Mouse (Mus musculus): Measurements from ENCODE around the gene Sspn. TPM values are rescaled to one million over a fixed set of nuclear protein-coding genes. Genes with fewer than 3 reads are reported as not detected.
A peak's percentile ranks its signal among the peaks of the same experiment; 100 is the strongest.

Sspn gene
- polyA plus RNA-seq, 1 experiment from 2014 or later: 4.6 TPM

DNA sequence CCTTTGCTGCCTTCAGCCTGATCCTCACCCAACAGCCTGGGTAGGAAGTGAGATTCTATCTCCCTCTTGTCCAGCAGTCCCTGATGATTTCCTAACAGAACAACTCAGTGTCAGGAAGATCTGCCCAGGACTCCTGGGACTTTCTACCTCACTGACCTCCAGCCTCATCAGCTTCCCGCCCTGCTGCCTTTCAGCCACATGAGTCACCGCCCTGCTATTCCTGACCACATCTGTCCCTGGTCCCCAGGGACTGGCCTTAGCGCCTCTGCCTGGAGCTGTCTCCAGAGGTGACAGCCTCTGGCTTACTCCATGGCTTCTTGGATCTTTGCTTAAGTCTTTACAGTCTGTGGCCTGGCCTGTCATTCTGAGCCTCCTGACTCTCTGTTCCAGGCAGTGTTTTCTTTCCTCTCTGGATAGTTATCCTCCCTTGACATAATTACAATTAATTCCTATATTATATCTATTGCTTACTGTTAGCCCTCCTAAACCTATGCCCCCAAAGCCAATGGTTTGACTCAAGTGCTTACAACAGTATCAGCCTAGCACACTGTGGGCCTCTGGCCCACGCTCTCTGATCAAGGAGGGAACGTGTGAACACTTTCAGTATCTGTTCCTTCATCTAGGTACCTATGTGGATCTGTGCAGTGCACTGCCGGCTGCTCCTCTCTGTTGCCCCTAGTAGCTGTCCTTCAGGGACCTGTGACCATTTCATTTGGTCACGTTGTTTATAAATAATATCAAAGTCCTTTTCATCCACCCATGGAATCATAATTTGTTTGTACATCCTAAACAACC is 25.1 kb upstream of the Sspn start:
- 66% methylated on average over 7 of the region's 7 CpGs for WGBS
- H3K9me3 ChIP-seq (replicated peaks): no peaks in the 10 kb centered on the region
- no peak overlapping the region for H3K27ac ChIP-seq

DNA sequence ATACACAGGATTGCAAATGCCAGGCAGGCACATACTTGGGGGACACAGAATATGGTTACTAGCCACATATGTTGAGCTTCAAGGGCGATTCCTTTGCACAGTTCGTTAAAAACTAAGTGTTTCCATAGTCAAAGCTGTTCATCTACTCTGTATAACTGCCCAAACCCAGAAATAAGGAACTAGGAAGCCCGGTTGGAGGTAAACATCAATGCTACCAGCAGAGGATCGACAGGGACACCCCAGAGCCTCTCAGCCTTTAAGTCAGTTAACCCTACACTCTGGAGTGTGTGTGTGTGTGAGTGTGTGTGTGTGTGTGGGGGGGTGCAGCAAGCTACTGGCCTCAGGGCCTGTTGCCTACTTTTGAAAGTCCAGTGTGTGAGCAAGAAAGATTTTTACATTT is 21.5 kb upstream of the Sspn start:
- 81% methylated on average over 4 of the region's 4 CpGs for WGBS

More for the DNA sequence above, 25.1 kb upstream of the Sspn start:
- Histone ChIP-seq H3K4me1 (no peaks in the 10 kb centered on the region), H3K27me3 (ENCODE audit: low read depth, poor library complexity, severe bottlenecking) (no peaks in the 10 kb centered on the region), H3K36me3 (no peaks in the 10 kb centered on the region), H3K4me3 (no peak overlapping the region)
- DNase-seq (ENCODE audit: low spot score): no peak

DNA sequence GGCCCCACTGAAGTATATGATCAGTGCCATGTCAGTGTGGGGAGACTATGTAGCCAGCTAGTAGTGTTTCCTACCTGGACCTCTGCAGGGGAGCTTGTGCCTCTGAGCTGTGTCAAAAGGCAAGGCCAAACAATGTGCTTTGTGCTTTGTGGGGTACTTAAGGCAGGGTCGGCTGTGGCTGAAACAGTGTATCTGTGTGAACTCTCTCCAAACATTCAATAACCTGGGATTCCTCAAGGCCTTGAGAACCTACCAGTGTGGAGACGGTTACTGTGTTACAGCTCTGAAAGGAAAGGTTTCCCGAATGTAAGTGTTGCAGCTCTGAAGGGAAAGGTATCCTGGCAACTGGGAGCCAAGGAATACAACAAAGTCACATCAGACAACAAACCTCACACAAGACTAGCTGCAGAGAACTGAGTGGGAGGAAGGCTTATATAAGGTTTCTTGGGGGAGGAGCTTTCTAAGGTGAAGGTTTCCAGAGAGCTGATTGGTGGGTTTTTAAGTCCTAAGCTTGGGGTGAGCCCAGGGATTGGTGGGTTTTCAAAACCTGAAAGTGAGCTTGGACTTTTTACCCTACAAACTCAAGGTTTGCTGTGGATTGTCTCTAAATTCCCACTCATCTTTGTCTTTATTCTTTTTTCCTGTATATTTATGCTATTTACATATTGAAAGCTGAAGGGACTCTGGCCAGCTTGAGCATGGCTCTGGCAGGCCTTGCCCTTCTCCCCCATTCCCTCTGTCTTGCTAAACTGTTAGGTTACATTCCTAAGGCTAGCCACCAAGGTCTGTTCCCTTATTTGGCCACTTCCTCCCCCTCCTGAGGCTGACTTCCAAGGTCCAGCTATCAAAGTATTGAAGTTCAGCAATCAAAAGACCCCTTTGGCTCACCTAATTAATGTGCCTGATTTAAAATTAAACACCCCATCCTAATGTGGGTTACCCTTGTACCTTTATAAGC is 20.7 kb upstream of the Sspn start:
- 84% methylated on average over 3 of the region's 3 CpGs for WGBS
- DNase-seq (ENCODE audit: low spot score): no peak
- no peaks in the 10 kb centered on the region for H3K9me3 ChIP-seq (replicated peaks)
- no peaks in the 10 kb centered on the region for H3K27me3 ChIP-seq (ENCODE audit: low read depth, poor library complexity, severe bottlenecking)
- no peak overlapping the region for H3K27ac ChIP-seq
- no peak overlapping the region for H3K4me3 ChIP-seq
- no peaks in the 10 kb centered on the region for H3K4me1 ChIP-seq
- H3K36me3 ChIP-seq: no peaks in the 10 kb centered on the region

More for the DNA sequence above, 21.5 kb upstream of the Sspn start:
- Histone ChIP-seq H3K4me3 (no peak overlapping the region), H3K36me3 (no peaks in the 10 kb centered on the region), H3K4me1 (no peaks in the 10 kb centered on the region), H3K27me3 (ENCODE audit: low read depth, poor library complexity, severe bottlenecking) (no peaks in the 10 kb centered on the region), H3K27ac (no peak overlapping the region), H3K9me3 (replicated peaks) (no peaks in the 10 kb centered on the region)
- DNase-seq (ENCODE audit: low spot score): no peak

DNA sequence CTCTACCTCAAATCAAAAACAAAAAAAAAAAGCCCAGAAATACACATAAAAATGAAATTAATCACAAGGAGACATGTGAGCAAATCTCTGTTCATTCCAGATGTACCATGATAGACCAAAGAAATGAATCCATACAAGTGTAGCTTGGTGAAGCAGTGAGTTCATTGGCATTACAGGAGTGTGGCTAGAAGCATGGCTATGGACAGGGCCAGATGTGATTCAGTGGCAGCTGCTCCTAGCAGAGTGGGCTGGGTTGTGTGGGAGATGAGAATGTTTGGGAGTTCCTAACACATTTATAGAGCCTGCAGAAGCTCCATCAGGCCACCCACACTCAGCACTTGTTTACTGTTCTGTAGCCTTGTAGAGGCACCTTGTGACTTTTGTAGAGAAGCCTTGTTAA is 19.2 kb upstream of the Sspn start:
- Histone ChIP-seq H3K4me3 (no peak overlapping the region), H3K4me1 (no peaks in the 10 kb centered on the region)
- no peak for DNase-seq (ENCODE audit: low spot score)

DNA sequence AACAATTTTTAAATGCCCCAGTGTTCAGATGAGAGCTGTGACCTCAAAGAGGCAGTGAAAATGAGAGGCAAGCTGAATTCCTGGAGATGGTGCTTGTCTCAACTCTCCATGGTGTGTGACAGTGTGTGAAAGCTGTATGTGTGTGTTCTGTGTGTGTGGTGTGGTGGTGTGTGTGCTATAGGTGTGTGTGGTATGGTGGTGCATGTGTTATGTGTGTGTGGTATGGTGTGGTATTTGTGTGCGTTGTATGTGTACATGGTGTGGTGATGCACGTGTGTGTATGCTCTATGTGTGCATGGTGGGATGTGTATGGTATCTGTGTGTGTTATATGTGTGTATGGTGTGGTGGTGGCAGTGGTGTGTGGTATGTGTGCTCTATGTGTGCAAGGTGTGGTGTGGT is 16.0 kb upstream of the Sspn start:
- no peak overlapping the region for H3K4me3 ChIP-seq
- H3K27ac ChIP-seq: no peak overlapping the region
- no peak for DNase-seq (ENCODE audit: low spot score)
- H3K4me1 ChIP-seq: no peaks in the 10 kb centered on the region
- H3K27me3 ChIP-seq (ENCODE audit: low read depth, poor library complexity, severe bottlenecking): no peaks in the 10 kb centered on the region
- H3K9me3 ChIP-seq (replicated peaks): no peaks in the 10 kb centered on the region
- 91% methylated on average over 2 of the region's 2 CpGs for WGBS
- H3K36me3 ChIP-seq: no peaks in the 10 kb centered on the region

More for the DNA sequence above, 19.2 kb upstream of the Sspn start:
- Histone ChIP-seq H3K27ac (no peak overlapping the region), H3K36me3 (no peaks in the 10 kb centered on the region), H3K27me3 (ENCODE audit: low read depth, poor library complexity, severe bottlenecking) (no peaks in the 10 kb centered on the region), H3K9me3 (replicated peaks) (no peaks in the 10 kb centered on the region)

DNA sequence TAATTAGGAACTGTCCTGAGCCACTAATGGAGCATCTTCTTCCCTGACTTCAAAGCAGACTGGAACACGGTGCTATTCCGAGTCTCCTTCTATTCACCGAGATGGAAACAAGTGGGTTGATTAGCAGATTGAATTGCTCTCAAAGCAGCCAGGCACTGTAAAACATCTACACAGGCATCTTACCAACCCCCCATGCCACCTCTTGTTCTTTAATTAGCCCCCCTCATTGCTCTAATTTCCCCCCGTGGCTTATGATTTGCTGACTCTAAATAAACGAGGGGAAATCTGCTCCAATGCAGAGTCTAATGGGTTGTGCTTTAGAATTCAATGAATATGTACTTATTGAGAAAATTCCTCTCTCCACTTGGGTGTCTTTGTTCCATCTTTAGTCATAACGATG is 15.0 kb upstream of the Sspn start:
- 47% methylated on average over 6 of the region's 6 CpGs for WGBS
- H3K4me1 ChIP-seq: no peaks in the 10 kb centered on the region

DNA sequence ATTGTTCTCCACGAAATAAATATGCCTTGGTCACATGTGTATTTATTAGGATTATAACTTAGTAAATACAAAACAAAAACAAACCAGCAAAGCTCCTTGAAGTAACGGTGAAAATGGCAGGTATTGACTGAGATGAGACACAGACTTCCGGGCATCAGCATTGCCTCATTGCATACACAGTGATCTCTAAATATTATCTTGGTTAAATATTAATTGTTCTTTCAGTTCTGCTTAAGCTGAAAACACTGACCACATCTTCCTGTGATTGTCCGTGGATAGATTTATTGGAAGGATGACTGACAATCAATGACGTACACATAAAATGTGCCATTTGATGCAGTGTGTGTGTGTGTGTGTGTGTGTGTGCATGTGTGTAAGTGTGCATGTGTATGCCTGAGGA is 13.2 kb upstream of the Sspn start:
- Histone ChIP-seq H3K4me3 (no peak overlapping the region), H3K9me3 (replicated peaks) (no peaks in the 10 kb centered on the region), H3K4me1 (no peaks in the 10 kb centered on the region), H3K27ac (no peak overlapping the region), H3K27me3 (ENCODE audit: low read depth, poor library complexity, severe bottlenecking) (no peaks in the 10 kb centered on the region), H3K36me3 (no peaks in the 10 kb centered on the region)
- DNase-seq (ENCODE audit: low spot score): no peak
- 90% methylated on average over 5 of the region's 5 CpGs for WGBS

More for the DNA sequence above, 15.0 kb upstream of the Sspn start:
- Histone ChIP-seq H3K27ac (no peak overlapping the region), H3K9me3 (replicated peaks) (no peaks in the 10 kb centered on the region), H3K27me3 (ENCODE audit: low read depth, poor library complexity, severe bottlenecking) (no peaks in the 10 kb centered on the region), H3K36me3 (no peaks in the 10 kb centered on the region), H3K4me3 (no peak overlapping the region)
- DNase-seq (ENCODE audit: low spot score): no peak

DNA sequence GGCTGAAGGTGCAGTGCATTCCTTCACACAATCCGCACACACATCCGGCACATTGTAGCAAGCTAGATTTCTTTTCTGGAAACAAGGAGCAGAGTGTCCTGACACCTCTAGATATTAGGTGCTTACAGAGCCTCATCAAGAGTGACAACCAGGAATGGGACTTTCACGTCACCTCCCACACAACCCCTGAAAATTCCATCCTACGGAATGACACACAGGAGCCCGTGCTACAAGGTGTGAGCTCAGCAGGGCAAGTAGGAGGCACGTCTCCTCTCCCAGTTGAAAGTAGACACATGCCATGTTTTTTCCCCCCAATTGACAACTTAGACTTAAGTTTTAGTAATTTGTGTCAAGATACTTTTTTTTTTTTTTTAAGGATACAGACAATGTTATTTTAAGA is 7.8 kb upstream of the Sspn start:
- 84% methylated on average over 6 of the region's 6 CpGs for WGBS
- no peak for DNase-seq (ENCODE audit: low spot score)
- no peaks in the 10 kb centered on the region for H3K9me3 ChIP-seq (replicated peaks)
- H3K27ac ChIP-seq: no peak overlapping the region
- H3K27me3 ChIP-seq (ENCODE audit: low read depth, poor library complexity, severe bottlenecking): no peaks in the 10 kb centered on the region
- no peaks in the 10 kb centered on the region for H3K4me1 ChIP-seq
- H3K4me3 ChIP-seq: no peak overlapping the region
- no peaks in the 10 kb centered on the region for H3K36me3 ChIP-seq

DNA sequence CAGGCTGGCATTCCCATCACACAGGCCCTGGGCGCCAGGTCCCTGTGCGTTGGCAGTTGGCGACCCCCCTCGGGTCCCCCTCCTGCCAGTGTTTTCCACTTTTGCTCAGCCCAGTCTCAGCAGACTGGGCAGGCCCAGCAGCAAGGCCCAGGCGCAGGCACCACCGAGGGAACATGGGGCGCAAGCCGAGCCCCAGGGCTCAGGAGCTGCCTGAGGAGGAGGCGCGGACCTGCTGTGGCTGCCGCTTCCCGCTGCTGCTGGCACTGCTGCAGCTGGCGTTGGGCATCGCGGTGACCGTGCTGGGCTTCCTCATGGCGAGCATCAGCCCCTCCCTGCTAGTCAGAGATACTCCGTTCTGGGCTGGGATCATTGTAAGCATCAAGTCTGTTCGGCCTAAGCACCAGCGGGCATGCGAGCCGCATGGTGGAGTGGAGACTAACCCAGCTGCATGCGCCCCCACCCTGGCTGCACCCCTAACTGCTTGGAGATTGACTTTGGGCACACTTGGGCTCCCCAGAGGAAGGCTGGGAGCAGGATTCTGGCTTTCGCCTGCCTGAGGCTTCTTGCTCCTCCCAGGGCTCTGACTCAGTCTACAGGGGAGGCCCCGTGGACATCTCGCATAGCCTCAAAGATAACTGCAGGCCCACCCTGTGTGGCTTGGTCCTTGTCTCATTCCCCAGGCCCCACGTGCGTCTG is 2.7 kb downstream of the Sspn start:
- DNase-seq (ENCODE audit: low spot score): peak; percentile 77
- H3K27ac ChIP-seq: peak overlapping the region; percentile 96
- no peaks in the 10 kb centered on the region for H3K36me3 ChIP-seq
- peaks cover 18% of the 10 kb centered on the region for H3K4me1 ChIP-seq
- WGBS: 15% methylated on average over 28 of the region's 28 CpGs
- no peaks in the 10 kb centered on the region for H3K27me3 ChIP-seq (ENCODE audit: low read depth, poor library complexity, severe bottlenecking)
- peak overlapping the region; percentile 54 for H3K4me3 ChIP-seq
- no peaks in the 10 kb centered on the region for H3K9me3 ChIP-seq (replicated peaks)

DNA sequence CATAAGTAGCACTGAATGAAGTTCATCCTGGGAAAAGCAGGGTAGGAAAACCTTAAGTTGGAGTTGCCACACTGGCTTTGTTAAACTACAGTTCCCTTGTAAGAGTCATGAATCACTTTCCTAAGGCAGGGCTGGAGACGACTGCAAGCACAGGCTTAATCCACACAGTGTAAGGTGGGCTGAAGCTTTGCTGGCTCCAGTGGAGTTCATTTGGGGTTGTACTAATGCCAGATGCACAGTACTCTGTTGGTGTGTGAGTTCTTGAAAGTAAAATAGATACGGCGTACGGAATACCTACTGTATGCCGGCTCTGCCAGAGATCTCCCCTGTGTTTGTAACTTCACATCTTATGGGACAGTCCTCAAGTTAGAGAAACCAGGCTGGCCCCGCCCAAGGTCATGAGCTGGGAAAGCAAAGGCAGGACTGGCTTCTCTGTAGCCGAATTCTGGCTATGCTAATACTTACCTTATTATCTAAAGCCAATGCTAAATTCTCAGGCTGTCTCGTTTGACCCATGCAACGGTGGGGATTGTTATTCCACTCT is 3.3 kb downstream of the Sspn start:
- H3K36me3 ChIP-seq: no peaks in the 10 kb centered on the region
- no peaks in the 10 kb centered on the region for H3K9me3 ChIP-seq (replicated peaks)
- WGBS: 77% methylated on average over 9 of the region's 9 CpGs
- H3K27ac ChIP-seq: peak overlapping the region; percentile 96
- H3K4me3 ChIP-seq: peak overlapping the region; percentile 54
- no peaks in the 10 kb centered on the region for H3K27me3 ChIP-seq (ENCODE audit: low read depth, poor library complexity, severe bottlenecking)
- DNase-seq (ENCODE audit: low spot score): no peak
- peaks cover 18% of the 10 kb centered on the region for H3K4me1 ChIP-seq

DNA sequence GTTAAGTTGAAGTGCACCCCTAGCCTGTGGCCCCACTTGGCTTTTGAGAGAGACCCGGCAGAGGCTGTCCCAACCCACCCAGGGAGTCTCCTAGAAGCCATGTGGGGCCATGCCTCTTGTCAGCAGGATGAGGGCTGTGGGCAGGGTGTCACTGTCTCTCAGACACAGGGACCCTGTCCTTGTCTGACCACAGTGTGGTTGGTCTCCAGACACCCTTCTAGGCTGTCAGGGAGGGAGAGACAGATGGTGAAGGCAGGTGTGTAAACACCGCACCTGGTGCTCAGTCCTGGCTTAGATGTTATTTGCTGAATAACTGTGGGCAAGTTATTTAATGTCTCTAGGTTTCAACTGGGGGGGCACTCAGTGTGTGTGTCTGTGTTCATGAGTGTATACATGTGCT is 4.5 kb downstream of the Sspn start:
- Histone ChIP-seq H3K4me1 (peaks cover 18% of the 10 kb centered on the region), H3K9me3 (replicated peaks) (no peaks in the 10 kb centered on the region), H3K4me3 (no peak overlapping the region), H3K27ac (no peak overlapping the region), H3K36me3 (no peaks in the 10 kb centered on the region), H3K27me3 (ENCODE audit: low read depth, poor library complexity, severe bottlenecking) (no peaks in the 10 kb centered on the region)
- WGBS: 89% methylated on average over 2 of the region's 2 CpGs
- DNase-seq (ENCODE audit: low spot score): no peak

DNA sequence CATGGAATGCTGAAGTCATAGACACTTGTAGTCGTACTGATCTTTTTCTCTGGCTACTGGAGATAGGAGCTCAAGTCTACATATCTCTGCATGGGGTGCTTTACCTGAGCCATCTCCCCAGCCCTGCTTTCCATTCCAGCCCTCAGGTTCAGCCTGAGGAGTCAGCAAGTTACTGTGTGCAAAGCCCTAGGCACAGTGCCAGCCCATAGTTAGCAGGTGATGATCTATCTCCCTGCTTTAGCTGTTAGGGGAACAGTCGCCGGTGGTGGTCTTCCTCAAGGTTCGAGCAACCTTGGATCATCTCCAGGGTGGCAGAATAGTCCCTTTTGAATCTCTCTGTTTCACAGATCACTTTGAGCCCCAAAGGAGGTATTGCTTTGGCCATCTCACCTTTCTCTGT is 5.1 kb downstream of the Sspn start:
- Histone ChIP-seq H3K9me3 (replicated peaks) (no peaks in the 10 kb centered on the region), H3K4me1 (peaks cover 18% of the 10 kb centered on the region), H3K27ac (no peak overlapping the region), H3K36me3 (no peaks in the 10 kb centered on the region), H3K27me3 (ENCODE audit: low read depth, poor library complexity, severe bottlenecking) (no peaks in the 10 kb centered on the region), H3K4me3 (no peak overlapping the region)
- no peak for DNase-seq (ENCODE audit: low spot score)
- WGBS: 93% methylated on average over 4 of the region's 4 CpGs

All from limb, embryonic 10.5 days (tissue).